Mouse (Mus musculus) limb, embryonic 12.5 days (tissue): ENCODE measurements around the gene Hoxc8. TPM values are rescaled to one million over a fixed set of nuclear protein-coding genes. Genes with fewer than 3 reads are reported as not detected.

Source experiments
- ATAC-seq: fragments of 200-750 bp; cut with Nextera tagmentation; 2 replicates; pipeline ENCODE4 v1.8.0; 2017; ENCODE audit warnings: low read depth, moderate TSS enrichment; ENCODE audit not compliant: insufficient number of reproducible peaks, insufficient read depth, low FRiP score, low TSS enrichment
- H3K27ac ChIP-seq: fragments of 300-500 bp; sonication (generic); 2 replicates; pipeline ENCODE4 v1.5.1; 2016; ENCODE audit warnings: mild to moderate bottlenecking, moderate library complexity
- H3K27me3 ChIP-seq: fragments of 300-500 bp; sonication (generic); 2 replicates; pipeline ENCODE4 v1.6.1; 2016; ENCODE audit warnings: mild to moderate bottlenecking, moderate library complexity
- H3K36me3 ChIP-seq: fragments of 300-500 bp; sonication (generic); 2 replicates; pipeline ENCODE4 v1.6.1; 2016; ENCODE audit warnings: mild to moderate bottlenecking, moderate library complexity
- H3K4me1 ChIP-seq: fragments of 300-500 bp; sonication (generic); replicated peaks from 2 replicates; pipeline ENCODE4 v1.6.1; 2016
- H3K4me2 ChIP-seq: fragments of 300-500 bp; sonication (generic); 2 replicates; pipeline ENCODE4 v1.6.1; 2016; ENCODE audit warnings: mild to moderate bottlenecking, moderate library complexity
- H3K4me3 ChIP-seq: fragments of 300-500 bp; sonication (generic); replicated peaks from 2 replicates; pipeline ENCODE4 v1.5.1; 2016; ENCODE audit warnings: mild to moderate bottlenecking
- H3K9ac ChIP-seq: fragments of 300-500 bp; sonication (generic); replicated peaks from 2 replicates; pipeline ENCODE4 v1.6.1; 2016; ENCODE audit warnings: mild to moderate bottlenecking, moderate library complexity
- H3K9me3 ChIP-seq: fragments of 300-500 bp; sonication (generic); 2 replicates; pipeline ENCODE4 v1.6.1; 2016; ENCODE audit warnings: mild to moderate bottlenecking, moderate library complexity
- WGBS: fragments of 180-500 bp; shearing (Covaris S2); methylation state at CpG from one replicate; pipeline ENCODE4 v1.1.7; 2016; 5-methylcytosine and 5-hydroxymethylcytosine counted together
- microRNA counts: library from miRNA; unstranded; fragments of <30 nt; microRNA quantifications from one replicate; lab custom pipeline; 2017
- microRNA-seq: library from miRNA; unstranded; fragments of <30 nt; microRNA quantifications from one replicate; pipeline ENCODE4, GENCODE M21; 2017
- polyA plus RNA-seq: library from polyadenylated mRNA; unstranded; fragments of >200 nt; fragmentation: Nextera tagmentation; extraction: Ambion mirVana; gene quantifications from 2 replicates; pipeline ENCODE4 v1.2.1, GENCODE M21; 2016

Gene Hoxc8
- polyA plus RNA-seq, 1 experiment from 2014 or later = 3.9 TPM

DNA sequence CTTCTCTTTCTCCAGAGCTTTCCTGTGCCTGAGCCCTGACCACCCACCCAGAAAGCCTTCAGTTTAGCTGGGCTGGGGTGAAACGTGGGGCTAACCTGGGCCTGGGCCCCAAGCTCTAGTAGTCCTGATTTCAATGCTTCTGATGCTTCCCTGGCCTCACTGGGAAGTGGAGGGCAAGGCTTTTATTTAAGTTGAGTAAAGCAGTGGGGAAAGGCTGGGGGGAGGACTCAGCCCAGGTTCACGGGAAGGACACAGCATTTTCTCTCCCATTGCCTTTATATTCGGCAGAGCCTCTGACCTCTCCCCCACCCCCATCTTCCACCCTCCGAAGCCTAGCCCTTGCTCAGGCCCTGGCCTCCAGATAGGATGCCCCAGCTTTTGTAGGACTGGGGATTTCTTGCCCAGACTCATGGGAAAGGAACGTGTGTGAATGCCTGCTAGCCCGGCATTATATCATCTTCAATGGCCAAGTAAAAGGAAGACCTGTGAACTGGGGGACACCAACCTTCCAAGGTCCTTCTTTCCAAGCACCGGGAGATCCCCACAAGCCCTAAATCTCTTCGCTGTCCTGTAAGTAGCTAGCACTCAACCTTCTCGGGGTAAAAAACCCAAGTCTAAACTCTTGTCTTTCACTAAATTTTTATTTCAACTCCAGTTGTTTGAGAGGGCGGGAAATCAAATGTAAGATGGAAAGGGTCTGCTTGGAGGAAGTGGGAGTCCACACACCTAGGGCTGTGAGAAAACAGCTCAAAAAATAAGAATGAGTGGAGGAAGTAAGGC is 48.5 kb downstream of the Hoxc8 start:
- 17% methylated on average over 10 of the region's 10 CpGs for WGBS
- no peaks in the 10 kb centered on the region for H3K36me3 ChIP-seq
- H3K9me3 ChIP-seq = no peaks in the 10 kb centered on the region
- H3K4me3 ChIP-seq = no peak overlapping the region
- peaks cover 35% of the 10 kb centered on the region for H3K4me1 ChIP-seq
- no peak overlapping the region; the same call in 1 of the 2 replicates for H3K4me2 ChIP-seq
- ATAC-seq = no peak
- no peak overlapping the region for H3K9ac ChIP-seq
- H3K27ac ChIP-seq = no peak overlapping the region
- H3K27me3 ChIP-seq = peaks cover 100% of the 10 kb centered on the region

DNA sequence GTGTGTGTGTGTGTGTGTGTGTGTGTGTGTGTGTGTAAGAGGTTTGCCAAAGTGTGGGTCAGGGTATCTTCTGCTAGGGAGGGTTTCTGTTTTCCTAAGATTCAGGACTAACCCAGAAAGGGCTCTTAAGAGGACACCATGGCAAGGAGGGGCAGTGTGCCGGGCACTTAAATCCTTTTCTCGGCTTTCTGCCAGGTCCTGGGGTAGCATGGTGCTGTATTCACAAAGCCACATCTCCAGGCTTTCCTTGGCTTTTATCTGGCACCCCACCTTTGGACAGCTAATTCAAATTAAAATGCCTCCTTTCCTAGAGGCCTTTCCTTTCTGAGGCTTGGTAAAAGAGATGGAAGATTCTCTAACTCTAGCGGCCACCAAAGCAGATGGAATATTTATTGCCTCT is 49.2 kb downstream of the Hoxc8 start:
- Histone ChIP-seq H3K27ac (no peak overlapping the region), H3K36me3 (no peaks in the 10 kb centered on the region), H3K4me3 (no peak overlapping the region), H3K4me2 (no peak overlapping the region), H3K9me3 (no peaks in the 10 kb centered on the region), H3K4me1 (peaks cover 28% of the 10 kb centered on the region), H3K27me3 (peaks cover 98% of the 10 kb centered on the region), H3K9ac (no peak overlapping the region)
- WGBS = 11% methylated on average over 3 of the region's 3 CpGs
- no peak for ATAC-seq

GRCm38 (mm10) chr15:103040601-103041000 is 50.2 kb downstream of the Hoxc8 start:
- Histone ChIP-seq H3K9me3 (no peaks in the 10 kb centered on the region), H3K4me2 (peak overlapping the region; percentile 38), H3K36me3 (no peaks in the 10 kb centered on the region), H3K27me3 (peaks cover 94% of the 10 kb centered on the region), H3K4me3 (0 out of 2 replicates have a peak overlapping the region, but pooled peaks have one; percentile 9), H3K27ac (no peak overlapping the region; the same call in 1 of the 2 replicates), H3K9ac (no peak overlapping the region), H3K4me1 (peaks cover 18% of the 10 kb centered on the region)
- no peak for ATAC-seq
- WGBS = 6% methylated on average over 12 of the region's 12 CpGs

- Histone ChIP-seq H3K36me3 (no peaks in the 10 kb centered on the region), H3K4me2 (no peak overlapping the region), H3K27ac (no peak overlapping the region), H3K9me3 (no peaks in the 10 kb centered on the region), H3K9ac (no peak overlapping the region), H3K4me3 (no peak overlapping the region), H3K4me1 (peaks cover 16% of the 10 kb centered on the region), H3K27me3 (peaks cover 90% of the 10 kb centered on the region)
- ATAC-seq = no peak
- 19% methylated on average over 5 of the region's 5 CpGs for WGBS
Measured at GRCm38 (mm10) chr15:103041613-103042012, 51.2 kb downstream of the Hoxc8 start.

GRCm38 (mm10) chr15:103042209-103042608 is 51.8 kb downstream of the Hoxc8 start:
- no peak for ATAC-seq
- no peak overlapping the region for H3K4me3 ChIP-seq
- H3K4me1 ChIP-seq = peaks cover 16% of the 10 kb centered on the region
- H3K9ac ChIP-seq = no peak overlapping the region
- H3K9me3 ChIP-seq = no peaks in the 10 kb centered on the region
- no peaks in the 10 kb centered on the region for H3K36me3 ChIP-seq
- H3K27ac ChIP-seq = no peak overlapping the region
- no peak overlapping the region for H3K4me2 ChIP-seq
- 0% methylated on average over 1 of the region's 1 CpGs for WGBS
- peaks cover 87% of the 10 kb centered on the region for H3K27me3 ChIP-seq

MicroRNAs within 50 kb of the gene (microRNA counts, 519-probe panel; counts per million panel counts)
- not detected for microRNA mmu-miR-615-3p (lab: Ali Mortazavi, UCI)
- not detected for microRNA mmu-miR-615-5p (lab: Ali Mortazavi, UCI)

Small RNA genes lying within 50 kb of the gene (microRNA-seq; reads per million reads assigned to microRNA genes)
- gene Mir196a-2 (1,745 reads per million, percentile 80 among the genes with 10 or more reads in this experiment), gene Mir615 (2,936 reads per million, percentile 86 among the genes with 10 or more reads in this experiment)

Other genes starting within 250 kb of the Hoxc8 start
- gene Hoxc13, start 69.5 kb upstream of the Hoxc8 start, polyA plus RNA-seq = 3.6 and 5.0 TPM in 2 replicates
- 2.0 and 2.8 TPM in 2 replicates for gene Hoxc12, start 53.9 kb upstream of the Hoxc8 start, polyA plus RNA-seq
- gene Hoxc11, start 36.2 kb upstream of the Hoxc8 start, polyA plus RNA-seq = 3.5 and 5.2 TPM in 2 replicates
- gene Hoxc10, start 23.8 kb upstream of the Hoxc8 start, polyA plus RNA-seq = 20.7 and 21.2 TPM in 2 replicates
- 6.3 and 12.2 TPM in 2 replicates for gene Hoxc5, start 23.2 kb upstream of the Hoxc8 start, polyA plus RNA-seq
- gene Hoxc9, start 14.2 kb upstream of the Hoxc8 start, polyA plus RNA-seq = 3.6 TPM in 2 replicates
- gene Hoxc6, start 7.7 kb downstream of the Hoxc8 start, polyA plus RNA-seq = 3.9 and 4.4 TPM in 2 replicates
- gene Hoxc4, start 28.3 kb downstream of the Hoxc8 start, polyA plus RNA-seq = 3.8 and 6.7 TPM in 2 replicates
- gene Smug1, start 176.5 kb downstream of the Hoxc8 start, polyA plus RNA-seq = 14.6 and 15.2 TPM in 2 replicates
- 201 and 206 TPM in 2 replicates for gene Cbx5, start 249.2 kb downstream of the Hoxc8 start, polyA plus RNA-seq
- gene Hnrnpa1, start 249.8 kb downstream of the Hoxc8 start, polyA plus RNA-seq = 1,378 and 1,438 TPM in 2 replicates